1 mouse cellular context compared by ENCODE assay signal in genomic region chr4:127243552-127243951, GRCm38 (mm10).
TF ChIP-seq lines count a peak whose summit lies in the region.

Gene Smim12 (plus strand): TSS chr4:127243784.

TF ChIP-seq in CH12.LX, 34 proteins besides CTCF, POLR2A, EP300 and RAD21 (continued from another document):
- TF ChIP-seq SMC3 (IDR thresholded peaks at IDR 0.05; ENCODE audit: low read depth, low read length), result peak; percentile 70
- no peak for TF ChIP-seq CHD1 (IDR thresholded peaks at IDR 0.05; ENCODE audit: low read depth, low read length)
- no peak for TF ChIP-seq ZKSCAN1 (IDR thresholded peaks at IDR 0.05; ENCODE audit: borderline replicate concordance, low read depth, low read length)
- TF ChIP-seq ELF1 (IDR thresholded peaks at IDR 0.05; ENCODE audit: low read depth, low read length), result peak; percentile 73
- TF ChIP-seq MEF2A (IDR thresholded peaks at IDR 0.05; ENCODE audit: borderline replicate concordance, low read depth, low read length), result peak; percentile 63; the same call in 1 of the 2 replicates
- TF ChIP-seq MAZ (IDR thresholded peaks at IDR 0.05; ENCODE audit: low read depth, low read length), result no peak
- peak; percentile 91 for TF ChIP-seq MYC (IDR thresholded peaks at IDR 0.05; ENCODE audit: low read depth, low read length)
- TF ChIP-seq E2F4 (IDR thresholded peaks at IDR 0.05; ENCODE audit: insufficient replicate concordance, low read depth, low read length), result 0 out of 2 replicates have a peak, but pooled peaks have one; percentile 18
- no peak for TF ChIP-seq CHD2 (IDR thresholded peaks at IDR 0.05; ENCODE audit: low read length)
- TF ChIP-seq KAT2A (IDR thresholded peaks at IDR 0.05; ENCODE audit: insufficient replicate concordance, low read length), result peak; percentile 79; the same call in 1 of the 2 replicates
